15 mouse cellular contexts compared by ENCODE assay signal in the genomic region with DNA sequence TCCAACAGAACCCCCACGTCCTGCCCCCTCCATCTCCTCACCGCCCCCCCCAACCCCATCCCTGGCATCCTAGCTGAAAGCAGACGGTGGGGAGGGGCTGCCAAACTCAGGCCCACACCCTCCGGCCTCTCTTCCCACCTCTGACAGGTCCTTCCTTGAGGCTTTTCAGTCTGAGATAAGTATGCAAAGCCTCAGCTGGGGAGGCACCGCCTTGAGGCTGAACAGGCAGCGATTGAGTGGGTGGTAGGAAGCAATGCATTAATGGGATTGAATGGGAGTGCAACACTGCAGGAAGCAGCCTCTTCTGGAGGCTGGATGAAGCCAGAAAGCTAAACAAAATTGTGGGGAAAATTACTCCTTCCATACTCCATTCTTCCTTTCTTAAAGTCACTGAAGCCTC. TPM values are rescaled to one million over a fixed set of nuclear protein-coding genes. Genes with fewer than 3 reads are reported as not detected.
DNase-seq lines count a peak whose midpoint lies in the region; ATAC-seq and TF ChIP-seq lines count a peak whose summit lies in the region.
"Had no signal": no experiment of that assay in that cellular context is flagged by ENCODE, and none has a peak within 500 bp of the region (broad histone marks: within the 10 kb centered on the region; RNA-seq: fewer than 3 reads in every experiment).

No protein-coding gene starts in this region.

- ATAC-seq in forebrain, embryonic 11.5 days (replicated peaks; ENCODE audit: low FRiP score): no peak

- no peaks in the 10 kb centered on the region for H3K36me3 ChIP-seq in forebrain, embryonic 10.5 days (replicated peaks)
- H3K36me3 ChIP-seq in forebrain, embryonic 11.5 days (ENCODE audit: control insufficient read depth, insufficient read depth, low read length): no peaks in the 10 kb centered on the region
- peaks cover 2% of the 10 kb centered on the region; the same call in 1 of the 2 replicates for H3K36me3 ChIP-seq in limb, embryonic 10.5 days
- H3K36me3 ChIP-seq: embryonic facial prominence, embryonic 13.5 days; heart, embryonic 15.5 days; limb, embryonic 12.5 days; liver, embryonic 15.5 days had no signal

- H3K9ac ChIP-seq in forebrain, embryonic 11.5 days (ENCODE audit: low read length): no peak overlapping the region
- H3K9ac ChIP-seq: embryonic facial prominence, embryonic 13.5 days; heart, embryonic 15.5 days; limb, embryonic 12.5 days; liver, embryonic 15.5 days had no signal

- H3K4me1 ChIP-seq in forebrain, embryonic 10.5 days: peaks cover 70% of the 10 kb centered on the region
- H3K4me1 ChIP-seq in forebrain, embryonic 11.5 days (replicated peaks; ENCODE audit: control insufficient read depth, insufficient read depth, low read length): peaks cover 8% of the 10 kb centered on the region; the same call in 1 of the 2 replicates
- H3K4me1 ChIP-seq in limb, embryonic 10.5 days: peaks cover 63% of the 10 kb centered on the region

- H3K27ac ChIP-seq in forebrain, embryonic 10.5 days: 0 out of 2 replicates have a peak overlapping the region, but pooled peaks have one; percentile 35
- no peak overlapping the region for H3K27ac ChIP-seq in forebrain, embryonic 11.5 days (ENCODE audit: low read depth, low read length)
- peak overlapping the region; percentile 72 for H3K27ac ChIP-seq in layer of hippocampus, adult 2 months
- peak overlapping the region; percentile 43 for H3K27ac ChIP-seq in limb, embryonic 10.5 days
- H3K27ac ChIP-seq: embryonic facial prominence, embryonic 13.5 days; heart, embryonic 15.5 days; limb, embryonic 12.5 days; liver, embryonic 15.5 days had no signal

- H3K9me3 ChIP-seq in forebrain, embryonic 10.5 days: no peaks in the 10 kb centered on the region
- H3K9me3 ChIP-seq in forebrain, embryonic 11.5 days (ENCODE audit: control insufficient read depth, low read length): no peaks in the 10 kb centered on the region
- no peaks in the 10 kb centered on the region for H3K9me3 ChIP-seq in limb, embryonic 10.5 days (replicated peaks)
- H3K9me3 ChIP-seq: embryonic facial prominence, embryonic 13.5 days; heart, embryonic 15.5 days; limb, embryonic 12.5 days; liver, embryonic 15.5 days had no signal

- H3K27me3 ChIP-seq in forebrain, embryonic 10.5 days (ENCODE audit: poor library complexity, severe bottlenecking): peaks cover 7% of the 10 kb centered on the region; the same call in 1 of the 2 replicates
- H3K27me3 ChIP-seq in forebrain, embryonic 11.5 days (ENCODE audit: control insufficient read depth, insufficient read depth, low read length): no peaks in the 10 kb centered on the region
- no peaks in the 10 kb centered on the region for H3K27me3 ChIP-seq in limb, embryonic 10.5 days (ENCODE audit: low read depth, poor library complexity, severe bottlenecking)
- H3K27me3 ChIP-seq: embryonic facial prominence, embryonic 13.5 days; heart, embryonic 15.5 days; limb, embryonic 12.5 days; liver, embryonic 15.5 days had no signal

- no peak for TF ChIP-seq CTCF in layer of hippocampus, adult 2 months (conservative IDR thresholded peaks at IDR 0.05)

- no peak for DNase-seq in forebrain, embryonic 10.5 days (ENCODE audit: extremely low spot score, low spot score)
- no peak for DNase-seq in forebrain, embryonic 11.5 days (ENCODE audit: low spot score)
- DNase-seq in layer of hippocampus, adult 2 months (ENCODE audit: low spot score in 2 of 2): no peak
- DNase-seq in layer of hippocampus, adult 9-10 months (ENCODE audit: low spot score): no peak
- DNase-seq in brain, adult 2 months (ENCODE audit: low read depth, low spot score): peak; percentile 74
- no peak for DNase-seq in limb, embryonic 10.5 days (ENCODE audit: low spot score)
- DNase-seq in lung, postnatal 14 days: no peak
- DNase-seq in T-cell, adult 2 months (ENCODE audit: low spot score): no peak
- DNase-seq: adrenal gland, postnatal 25 days; layer of hippocampus, postnatal 36 days; right cerebral cortex, postnatal 14 days had no signal

- no peak overlapping the region for H3K4me3 ChIP-seq in forebrain, embryonic 10.5 days
- H3K4me3 ChIP-seq in forebrain, embryonic 11.5 days (ENCODE audit: low read depth, low read length): no peak overlapping the region
- no peak overlapping the region for H3K4me3 ChIP-seq in layer of hippocampus, adult 2 months
- no peak overlapping the region for H3K4me3 ChIP-seq in limb, embryonic 10.5 days
- H3K4me3 ChIP-seq: embryonic facial prominence, embryonic 13.5 days; heart, embryonic 15.5 days; limb, embryonic 12.5 days; liver, embryonic 15.5 days had no signal

- H3K4me2 ChIP-seq in forebrain, embryonic 11.5 days (ENCODE audit: low read depth, low read length, severe bottlenecking): no peak overlapping the region
- H3K4me2 ChIP-seq: embryonic facial prominence, embryonic 13.5 days; heart, embryonic 15.5 days; limb, embryonic 12.5 days; liver, embryonic 15.5 days had no signal

- 20% methylated on average over 6 of the region's 6 CpGs for WGBS in forebrain, embryonic 10.5 days
- WGBS in forebrain, embryonic 11.5 days: 20% methylated on average over 6 of the region's 6 CpGs
- WGBS in limb, embryonic 10.5 days: 37% methylated on average over 6 of the region's 6 CpGs

RNA-seq across cellular contexts. Expression of gene Nav1, which starts 45.8 kb away (rescaled TPM):
- 25.3 and 28.4 TPM in 2 replicates for polyA plus RNA-seq in forebrain, embryonic 10.5 days (2016; fragmentation: Nextera tagmentation; extraction: Ambion mirVana)
- 23.4 and 26.9 TPM in 2 replicates for polyA plus RNA-seq in forebrain, embryonic 11.5 days (2014; fragmentation: Nextera tagmentation; extraction: Ambion mirVana)
- total RNA-seq in layer of hippocampus, adult 2 months (2021): 10 to 100 TPM; 60.3 to 71.2 TPM
- polyA plus RNA-seq in limb, embryonic 10.5 days (2016; fragmentation: Nextera tagmentation; extraction: Ambion mirVana): 16.1 and 18.3 TPM in 2 replicates
